Mouse (Mus musculus): Measurements from ENCODE around the gene Bsn.

GRCm38 (mm10) chr9:108107867-108108266 is 82.3 kb downstream of the Bsn start:
- TF ChIP-seq MYOD1 (IDR thresholded peaks at IDR 0.05; ENCODE audit: control insufficient read depth in 1 of 3, insufficient read length in 2 of 3, low read depth in 2 of 3) (no peak), POLR2A (IDR thresholded peaks at IDR 0.05; ENCODE audit: insufficient read length, low read depth) (no peak), TCF12 (IDR thresholded peaks at IDR 0.05; ENCODE audit: insufficient read depth, poor library complexity, severe bottlenecking) (no peak), USF1 (IDR thresholded peaks at IDR 0.05; ENCODE audit: low read depth) (no peak), MYOG (IDR thresholded peaks at IDR 0.05; ENCODE audit: control insufficient read depth in 1 of 3, insufficient read depth in 1 of 3, insufficient read length in 2 of 3, low read depth in 2 of 3) (no peak), POLR2AphosphoS2 (IDR thresholded peaks at IDR 0.05; ENCODE audit: insufficient read length, low read depth) (no peak), REST (IDR thresholded peaks at IDR 0.05; ENCODE audit: insufficient read depth, insufficient read length) (no peak)
